Mouse (Mus musculus) cerebellum, postnatal 36 days (tissue): ENCODE results near the gene Wdr60.

Experiments used
- DNase-seq, 2 experiments: peaks; one replicate each; pipeline ENCODE4 v3.0.0; 2021 to 2022; ENCODE audit warnings: mixed read lengths in 2 of 2

The Wdr60 gene

DNA sequence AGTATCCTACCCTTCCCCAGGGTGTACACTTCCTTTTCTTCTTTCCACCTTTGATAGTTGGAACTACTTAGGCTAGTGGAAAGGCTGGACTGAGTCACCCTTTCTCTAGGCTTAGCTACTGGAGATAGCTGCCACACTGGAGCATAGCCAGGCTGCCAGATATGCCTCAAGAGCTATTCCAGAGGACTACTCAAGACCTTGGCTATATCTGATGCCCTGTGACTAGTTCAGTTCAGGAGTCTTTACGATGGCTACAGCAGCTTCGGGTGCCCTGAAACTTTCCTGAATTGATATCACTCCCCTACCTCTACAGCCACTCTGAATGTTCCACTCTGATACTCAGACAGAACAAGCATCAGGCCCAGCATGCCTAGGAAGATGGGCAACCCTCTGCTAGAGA is 1.9 kb upstream of the Wdr60 start:
- no peak for DNase-seq

- DNase-seq: no peak
Measured at GRCm38 (mm10) chr12:116258321-116258720, 4.5 kb downstream of the Wdr60 start.

DNA sequence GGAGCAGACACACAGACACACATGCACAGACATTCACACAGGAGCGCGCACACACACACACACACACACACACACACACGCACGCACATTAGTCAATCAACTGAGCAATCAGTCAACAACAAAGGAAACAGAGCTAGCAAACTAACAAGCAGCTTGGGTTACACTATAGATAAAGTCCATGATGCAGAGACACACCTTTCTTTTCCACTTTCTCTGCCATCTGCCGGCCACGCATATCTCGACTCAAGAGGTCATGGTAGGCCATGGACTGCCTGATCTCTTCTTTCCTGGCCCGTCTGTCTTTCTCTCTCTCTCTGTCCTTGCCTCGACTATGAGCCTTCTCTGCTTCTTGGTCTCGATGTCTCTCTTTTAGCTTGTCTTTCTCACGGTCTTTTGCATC is 7.2 kb downstream of the Wdr60 start:
- no peak for DNase-seq

- DNase-seq: no peak
Measured at GRCm38 (mm10) chr12:116254652-116255051, 8.2 kb downstream of the Wdr60 start.

GRCm38 (mm10) chr12:116244601-116245000 is 18.2 kb downstream of the Wdr60 start:
- no peak for DNase-seq

GRCm38 (mm10) chr12:116238803-116239202 is 24.0 kb downstream of the Wdr60 start:
- no peak for DNase-seq

- DNase-seq: no peak
Measured at GRCm38 (mm10) chr12:116238370-116238769, 24.5 kb downstream of the Wdr60 start.

DNA sequence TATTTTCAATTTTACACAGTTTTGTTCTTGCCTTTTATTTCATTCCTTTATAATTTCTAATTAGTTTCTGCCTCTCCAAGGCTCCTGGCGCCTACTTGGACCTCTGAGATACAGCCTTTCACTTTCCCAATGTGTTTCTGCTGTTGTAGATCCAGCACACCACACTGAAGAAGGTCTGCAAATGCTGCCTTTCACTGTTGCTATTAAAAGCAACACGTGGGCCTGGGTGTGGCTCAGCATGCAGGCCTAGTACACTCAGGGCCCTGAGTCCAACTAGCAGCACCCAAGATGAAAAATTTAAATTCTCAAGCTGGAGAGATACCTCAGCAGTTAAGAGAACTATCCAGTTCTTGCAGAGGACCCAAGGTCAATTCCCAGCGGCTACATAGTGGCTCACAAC is 26.2 kb downstream of the Wdr60 start:
- no peak for DNase-seq

GRCm38 (mm10) chr12:116235356-116235755 is 27.5 kb downstream of the Wdr60 start:
- DNase-seq: no peak

- DNase-seq: no peak
Measured at GRCm38 (mm10) chr12:116232061-116232460, 30.8 kb downstream of the Wdr60 start.

DNA sequence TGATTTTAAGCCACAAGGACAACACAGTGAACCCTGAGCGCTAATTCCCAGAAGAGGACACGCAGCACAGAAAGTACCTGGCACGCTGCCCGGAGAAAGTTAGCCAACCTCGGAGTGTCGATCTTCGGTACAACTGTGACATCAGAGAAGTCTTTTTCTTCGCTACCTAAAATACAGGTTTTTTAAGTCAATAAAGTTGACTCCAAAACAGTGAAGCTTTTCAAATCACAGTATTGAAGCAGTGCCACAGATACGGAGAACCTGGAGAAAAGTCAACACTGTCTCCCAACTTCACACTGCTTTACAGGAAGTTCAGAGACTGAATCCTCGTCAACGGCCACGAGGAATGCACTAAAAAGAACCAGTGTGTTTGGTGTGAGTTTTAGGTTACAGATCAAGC is 31.2 kb downstream of the Wdr60 start:
- peak; percentile 13 to 16 for DNase-seq

- DNase-seq: no peak
Measured at GRCm38 (mm10) chr12:116229451-116229850, 33.4 kb downstream of the Wdr60 start.

DNA sequence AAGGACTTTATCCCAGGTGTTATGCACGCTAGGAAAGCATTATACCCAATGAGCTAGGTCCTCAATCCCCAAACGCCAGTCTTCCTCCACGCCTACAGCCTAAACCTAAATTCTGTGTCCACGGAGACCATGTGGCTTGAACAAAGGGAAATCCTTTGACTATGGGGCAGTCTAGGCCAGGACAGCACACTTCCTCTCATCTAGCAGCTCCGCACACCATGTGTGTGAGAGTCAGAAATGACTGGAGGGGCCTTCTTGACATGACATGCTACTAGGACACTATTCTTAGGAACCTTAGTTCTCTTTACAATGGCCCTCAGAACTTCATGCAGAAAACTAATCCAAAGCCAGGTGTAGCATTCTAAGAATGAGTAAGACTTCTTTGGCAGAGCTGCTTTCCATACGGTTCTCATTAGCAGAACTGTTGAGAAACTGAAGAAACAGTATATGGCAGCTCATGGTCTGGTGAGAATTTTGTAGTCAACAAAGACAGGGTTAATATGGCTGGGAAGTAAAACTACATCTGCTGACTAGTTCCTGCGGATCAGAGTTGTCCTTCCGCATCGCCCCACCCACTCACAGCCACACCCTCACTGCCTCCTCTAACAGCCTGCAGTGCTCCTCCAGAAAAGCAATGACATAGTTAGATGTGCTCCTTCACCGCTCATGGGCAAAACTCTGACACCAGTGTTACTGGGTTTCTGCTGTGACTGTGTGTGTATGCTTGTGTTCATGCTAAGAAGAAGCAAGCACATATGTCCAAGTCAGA is 36.3 kb downstream of the Wdr60 start:
- no peak for DNase-seq

DNA sequence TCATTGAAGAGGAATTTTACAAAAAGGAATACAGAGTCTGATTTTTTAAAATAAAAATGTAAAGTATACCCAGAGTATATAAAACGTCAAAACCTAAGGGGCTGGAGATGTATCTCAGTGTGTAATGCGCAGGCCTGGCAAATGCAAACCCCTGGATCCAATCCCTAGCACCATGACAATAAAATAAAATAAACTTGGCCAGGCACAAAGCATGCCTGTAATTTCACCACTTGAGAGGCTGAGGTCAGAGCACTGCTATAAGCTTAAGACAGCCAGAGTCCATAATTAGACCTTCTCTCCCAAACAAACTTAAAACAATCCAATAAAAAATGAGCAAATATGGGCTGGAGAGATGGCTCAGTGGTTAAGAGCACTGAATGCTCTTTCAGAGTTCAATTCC is 39.7 kb downstream of the Wdr60 start:
- DNase-seq: no peak

DNA sequence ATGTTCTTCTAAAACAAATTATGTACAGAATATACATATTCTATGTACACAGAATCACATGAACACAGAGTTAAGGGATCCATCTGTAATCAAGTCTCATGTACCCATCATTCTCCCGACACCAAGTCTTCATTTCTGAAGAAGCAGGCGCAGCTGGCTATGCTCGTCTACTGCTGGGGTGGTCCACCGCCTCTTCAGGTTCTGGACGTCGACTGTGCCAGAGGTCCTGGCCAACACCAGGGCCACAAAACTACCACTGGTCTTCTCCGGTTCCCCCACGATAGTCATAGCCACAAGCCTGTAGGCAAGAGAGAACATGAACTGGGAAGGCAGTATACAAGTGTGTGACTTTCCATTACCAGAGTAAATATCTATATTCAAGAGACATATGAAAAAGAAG is 55.3 kb downstream of the Wdr60 start:
- DNase-seq: no peak

DNA sequence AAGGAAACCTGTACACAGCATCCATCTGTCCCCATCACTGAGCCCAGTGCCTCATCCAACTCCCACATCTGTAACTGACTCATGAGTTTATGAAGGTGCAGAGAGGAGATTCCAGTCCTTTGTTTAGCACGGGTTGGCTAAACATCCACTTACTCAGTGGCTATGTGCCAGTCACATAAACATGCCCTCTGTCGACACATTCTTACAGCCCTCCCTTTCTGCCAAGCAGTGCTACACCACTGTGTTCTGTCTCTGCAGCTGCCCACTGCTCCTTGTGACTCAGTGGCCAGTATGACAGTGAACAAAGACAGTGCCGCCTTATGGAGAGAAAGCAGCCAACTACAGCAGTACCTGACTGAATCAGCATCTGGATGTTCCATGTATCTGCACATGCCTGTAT is 57.1 kb downstream of the Wdr60 start:
- no peak for DNase-seq

DNA sequence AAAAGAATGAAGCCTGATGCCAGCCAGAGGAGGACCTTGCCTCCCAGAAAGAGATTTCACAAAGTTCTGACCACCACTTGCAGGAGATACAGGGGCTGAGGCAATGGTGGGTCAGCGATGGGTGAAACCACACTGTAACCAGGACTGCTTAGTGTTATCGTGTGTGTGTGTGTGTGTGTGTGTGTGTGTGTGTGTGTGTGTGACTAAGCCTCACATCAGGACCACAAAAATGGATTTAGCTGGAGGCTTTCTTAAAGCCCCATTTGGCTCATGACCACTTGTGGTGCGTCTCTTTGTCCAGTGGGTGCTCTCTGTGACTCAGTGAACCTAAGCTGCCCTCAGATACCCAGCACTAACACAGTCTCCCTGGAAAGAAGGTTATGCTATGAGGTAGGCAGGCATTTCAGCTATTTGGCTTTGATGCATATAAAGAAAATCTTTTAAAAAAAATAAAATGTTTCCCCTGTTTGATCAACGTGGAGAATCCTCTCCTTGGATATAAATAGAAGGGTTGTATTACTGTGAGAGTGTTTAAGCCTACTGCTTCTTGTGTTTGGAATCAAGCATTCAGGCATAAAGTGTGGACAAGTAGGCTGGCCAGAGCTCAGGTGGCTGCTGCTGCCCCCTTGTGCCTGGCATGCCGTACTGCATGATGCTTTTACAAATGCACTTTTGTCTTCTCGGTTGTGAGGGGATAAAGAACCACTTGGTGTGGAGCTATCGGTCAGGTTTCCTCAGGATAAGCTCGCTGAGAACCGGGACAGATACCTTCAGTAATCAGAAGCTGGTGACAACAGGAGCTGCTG is 60.4 kb downstream of the Wdr60 start:
- DNase-seq: peak; percentile 75 to 77

GRCm38 (mm10) chr12:116198791-116199190 is 64.0 kb downstream of the Wdr60 start:
- DNase-seq: no peak

- no peak for DNase-seq
Measured at GRCm38 (mm10) chr12:116196221-116196620, 66.6 kb downstream of the Wdr60 start.

- DNase-seq: peak; percentile 55 to 58
Measured at GRCm38 (mm10) chr12:116194641-116195040, 68.2 kb downstream of the Wdr60 start.

DNA sequence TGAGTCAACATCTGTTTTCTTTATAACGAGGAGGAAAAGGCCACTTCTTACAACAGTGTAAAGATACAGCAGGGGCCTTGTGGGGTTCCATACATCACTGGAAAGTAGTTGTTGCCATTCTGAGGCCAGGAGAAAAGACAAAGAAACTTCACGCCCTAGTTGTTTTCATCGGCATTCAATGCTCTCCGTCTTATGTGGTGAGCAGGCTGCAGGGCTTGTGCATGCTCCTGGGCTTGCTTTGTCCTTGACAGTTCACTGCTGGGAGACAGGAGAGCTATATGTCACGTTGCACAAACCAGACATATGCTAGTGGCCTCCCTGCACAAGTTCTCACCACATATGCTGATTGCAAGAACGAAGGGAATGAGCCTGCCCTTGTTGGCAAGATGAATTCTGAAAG is 68.9 kb downstream of the Wdr60 start:
- no peak for DNase-seq

- no peak for DNase-seq
Measured at GRCm38 (mm10) chr12:116183212-116183935, 79.4 kb downstream of the Wdr60 start.

GRCm38 (mm10) chr12:116182376-116182775 is 80.4 kb downstream of the Wdr60 start:
- no peak for DNase-seq
